Mouse (Mus musculus) layer of hippocampus, adult 2 months (tissue): Measurements from ENCODE around the gene Tmem184a. TPM values are rescaled to one million over a fixed set of nuclear protein-coding genes. Genes with fewer than 3 reads are reported as not detected.

ENCODE experiments used
- DNase-seq, 2 experiments: peaks; one replicate each; pipeline ENCODE4 v3.0.0; 2022; ENCODE audit warnings: low spot score in 2 of 2
- H3K27ac ChIP-seq: fragments of 200-600 bp; 2 replicates; pipeline ENCODE4 v1.8.1; 2022
- H3K4me3 ChIP-seq: fragments of 200-600 bp; 2 replicates; pipeline ENCODE4 v1.8.1; 2022; ENCODE audit warnings: mild to moderate bottlenecking
- CTCF ChIP-seq: fragments of 200-600 bp; conservative IDR thresholded peaks from 2 replicates; pipeline ENCODE4 v1.8.1; 2022; ENCODE audit warnings: antibody characterized with exemption, mild to moderate bottlenecking, moderate library complexity
- total RNA-seq, 2 experiments: library from RNA; stranded (reverse); gene quantifications; 2 replicates each; pipeline ENCODE4 v1.2.3; 2021

Gene Tmem184a
- total RNA-seq, 2 experiments from 2014 or later = 0.25 to 1.9 TPM

GRCm38 (mm10) chr5:139794938-139795337 is 24.8 kb downstream of the Tmem184a start:
- Histone ChIP-seq H3K4me3 (no peak overlapping the region), H3K27ac (no peak overlapping the region)
- TF ChIP-seq CTCF = no peak
- DNase-seq = no peak

- no peak for DNase-seq
- Histone ChIP-seq H3K27ac (peak overlapping the region; percentile 41; the same call in 1 of the 2 replicates), H3K4me3 (no peak overlapping the region)
- TF ChIP-seq CTCF = no peak
Observed at GRCm38 (mm10) chr5:139794137-139794536, 25.6 kb downstream of the Tmem184a start.

GRCm38 (mm10) chr5:139793338-139794089 is 26.2 kb downstream of the Tmem184a start:
- Histone ChIP-seq H3K27ac (peak overlapping the region; percentile 86; the same call in 1 of the 2 replicates), H3K4me3 (peak overlapping the region; percentile 13; the same call in 1 of the 2 replicates)
- no peak for DNase-seq
- no peak for TF ChIP-seq CTCF

- H3K27ac ChIP-seq = peak overlapping the region; percentile 86; the same call in 1 of the 2 replicates
- no peak for DNase-seq
- H3K4me3 ChIP-seq = peak overlapping the region; percentile 90; the same call in 1 of the 2 replicates
- TF ChIP-seq CTCF = no peak
Observed at GRCm38 (mm10) chr5:139792966-139793337, 26.8 kb downstream of the Tmem184a start.

- Histone ChIP-seq H3K4me3 (peak overlapping the region; percentile 90), H3K27ac (peak overlapping the region; percentile 86)
- TF ChIP-seq CTCF = no peak
- no peak for DNase-seq
Observed at GRCm38 (mm10) chr5:139792159-139792775, 27.4 kb downstream of the Tmem184a start.

- peak within 1 kb of the TSS; percentile 90 for H3K4me3 ChIP-seq
- peak within 1 kb of the TSS; percentile 86 for H3K27ac ChIP-seq
- TF ChIP-seq CTCF = no peak
- peak; percentile 94 to 97 for DNase-seq
Observed at GRCm38 (mm10) chr5:139791227-139792158, 28.2 kb downstream of the Tmem184a start, which contains the start of gene Mafk. TSS of gene Mafk (plus strand) at chr5:139791513.

- DNase-seq = no peak
- H3K4me3 ChIP-seq = no peak overlapping the region
- peak; percentile 24; the same call in 1 of the 2 replicates for TF ChIP-seq CTCF
- H3K27ac ChIP-seq = no peak overlapping the region
Observed at GRCm38 (mm10) chr5:139789466-139789865, 30.3 kb downstream of the Tmem184a start.

GRCm38 (mm10) chr5:139781406-139781805 is 38.3 kb downstream of the Tmem184a start:
- Histone ChIP-seq H3K4me3 (no peak overlapping the region), H3K27ac (no peak overlapping the region)
- DNase-seq = no peak
- no peak for TF ChIP-seq CTCF

- TF ChIP-seq CTCF = no peak
- Histone ChIP-seq H3K4me3 (no peak overlapping the region), H3K27ac (no peak overlapping the region)
- no peak for DNase-seq
Observed at GRCm38 (mm10) chr5:139776966-139777365, 42.8 kb downstream of the Tmem184a start.

GRCm38 (mm10) chr5:139775216-139775926 is 44.3 kb downstream of the Tmem184a start, which contains the start of gene Ints1:
TSS of gene Ints1 (minus strand) at chr5:139775674.
- Histone ChIP-seq H3K27ac (peak within 1 kb of the TSS; percentile 87), H3K4me3 (peak within 1 kb of the TSS; percentile 90)
- TF ChIP-seq CTCF = peak; percentile 97
- DNase-seq = peak; percentile 95 to 98

- Histone ChIP-seq H3K4me3 (no peak overlapping the region), H3K27ac (no peak overlapping the region)
- TF ChIP-seq CTCF = no peak
- no peak for DNase-seq
Observed at GRCm38 (mm10) chr5:139768216-139768615, 51.5 kb downstream of the Tmem184a start.

- DNase-seq = no peak
- peak; percentile 74 for TF ChIP-seq CTCF
- Histone ChIP-seq H3K27ac (no peak overlapping the region), H3K4me3 (no peak overlapping the region)
Observed at GRCm38 (mm10) chr5:139764296-139764695, 55.4 kb downstream of the Tmem184a start.
